20 mouse cellular contexts compared by ENCODE assay signal in the genomic region with DNA sequence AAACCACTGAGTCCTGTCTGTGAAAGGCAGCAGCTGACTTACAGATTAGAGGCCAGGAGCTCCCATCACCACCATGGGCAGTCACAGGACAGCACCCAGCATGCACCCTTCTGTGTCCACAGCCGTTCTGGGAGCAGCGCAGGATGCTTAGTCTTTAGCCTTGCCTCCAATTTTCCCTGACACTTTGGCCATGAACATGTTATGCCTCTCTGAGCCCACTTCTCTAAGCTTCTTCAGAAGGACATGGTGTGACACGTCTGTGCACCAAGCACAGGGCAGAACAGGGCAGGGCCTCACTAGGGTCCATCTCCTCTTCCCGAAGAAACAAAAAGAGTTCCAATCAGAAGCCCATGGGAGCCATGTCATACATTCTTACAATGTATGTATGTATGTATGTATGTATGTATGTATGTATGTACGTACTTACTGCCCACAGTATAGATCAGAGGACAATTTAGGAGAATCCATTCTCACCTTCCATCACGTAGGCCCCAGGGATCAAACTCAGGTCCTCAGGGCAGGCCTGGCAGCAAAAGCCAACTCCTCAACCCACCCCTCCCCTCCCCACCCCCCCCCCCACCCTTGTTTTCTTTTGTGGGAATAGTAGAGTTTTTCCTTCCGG. TPM values are rescaled to one million over a fixed set of nuclear protein-coding genes. Genes with fewer than 3 reads are reported as not detected.
DNase-seq lines count a peak whose midpoint lies in the region; ATAC-seq and TF ChIP-seq lines count a peak whose summit lies in the region.
"Had no signal": no experiment of that assay in that cellular context is flagged by ENCODE, and none has a peak within 500 bp of the region (broad histone marks: within the 10 kb centered on the region; RNA-seq: fewer than 3 reads in every experiment).

No protein-coding gene starts in this region.

- peaks cover 6% of the 10 kb centered on the region for H3K36me3 ChIP-seq in heart, embryonic 11.5 days (ENCODE audit: control insufficient read depth, insufficient read depth, low read length)
- peaks cover 18% of the 10 kb centered on the region; the same call in 1 of the 2 replicates for H3K36me3 ChIP-seq in liver, postnatal 0 days (replicated peaks; ENCODE audit: insufficient read depth, low read length)
- no peaks in the 10 kb centered on the region for H3K36me3 ChIP-seq in intestine, embryonic 16.5 days (ENCODE audit: control insufficient read depth, insufficient read depth, low read length)
- no peaks in the 10 kb centered on the region for H3K36me3 ChIP-seq in stomach, embryonic 16.5 days (ENCODE audit: control insufficient read depth, insufficient read depth, low read length)
- H3K36me3 ChIP-seq: neural tube, embryonic 12.5 days had no signal

- H3K27ac ChIP-seq in heart, embryonic 11.5 days (ENCODE audit: low read depth, low read length) = peak overlapping the region; percentile 73
- H3K27ac ChIP-seq in liver, postnatal 0 days (ENCODE audit: low read depth) = peak overlapping the region; percentile 48
- peak overlapping the region; percentile 3; the same call in 1 of the 2 replicates for H3K27ac ChIP-seq in intestine, embryonic 16.5 days (ENCODE audit: low read length)
- peak overlapping the region; percentile 44 for H3K27ac ChIP-seq in stomach, embryonic 16.5 days (ENCODE audit: low read length)
- H3K27ac ChIP-seq: embryonic facial prominence, embryonic 13.5 days; neural tube, embryonic 12.5 days had no signal

- H3K4me1 ChIP-seq in heart, embryonic 11.5 days (ENCODE audit: control insufficient read depth, insufficient read depth, low read length) = peaks cover 28% of the 10 kb centered on the region
- peaks cover 3% of the 10 kb centered on the region for H3K4me1 ChIP-seq in liver, postnatal 0 days (ENCODE audit: insufficient read depth)
- H3K4me1 ChIP-seq in intestine, embryonic 16.5 days (ENCODE audit: control insufficient read depth, insufficient read depth, low read length) = peaks cover 5% of the 10 kb centered on the region; the same call in 1 of the 2 replicates
- H3K4me1 ChIP-seq in stomach, embryonic 16.5 days (ENCODE audit: control insufficient read depth, insufficient read depth, low read length) = no peaks in the 10 kb centered on the region
- H3K4me1 ChIP-seq: embryonic facial prominence, embryonic 13.5 days; neural tube, embryonic 12.5 days had no signal

- DNase-seq in heart, postnatal 14 days = no peak
- no peak for DNase-seq in liver, postnatal 0 days
- DNase-seq in liver = no peak
- no peak for DNase-seq in kidney, postnatal 25 days
- DNase-seq: adrenal gland, adult 2 months; cerebellum, adult 9-11 months; kidney, adult 9 months; kidney, postnatal 36 days; lung, adult 2 months; right cerebral cortex, postnatal 4 days; thymus, postnatal 36 days had no signal

- H3K9ac ChIP-seq in heart, embryonic 11.5 days (ENCODE audit: low read depth, low read length) = no peak overlapping the region
- no peak overlapping the region for H3K9ac ChIP-seq in liver, postnatal 0 days (replicated peaks)
- no peak overlapping the region for H3K9ac ChIP-seq in intestine, embryonic 16.5 days (ENCODE audit: low read depth, low read length)
- H3K9ac ChIP-seq in stomach, embryonic 16.5 days (ENCODE audit: low read length) = no peak overlapping the region
- H3K9ac ChIP-seq: embryonic facial prominence, embryonic 13.5 days; neural tube, embryonic 12.5 days had no signal

- no peak; the same call in 1 of the 2 replicates for ATAC-seq in heart, embryonic 11.5 days (replicated peaks; ENCODE audit: insufficient number of reproducible peaks, low FRiP score, low TSS enrichment)
- ATAC-seq in liver, postnatal 0 days = peak; percentile 26; the same call in 1 of the 2 replicates
- ATAC-seq in intestine, embryonic 16.5 days = peak; percentile 69
- ATAC-seq in stomach, embryonic 16.5 days (ENCODE audit: insufficient read depth, low FRiP score) = no peak; the same call in 1 of the 2 replicates

- no peaks in the 10 kb centered on the region for H3K27me3 ChIP-seq in heart, embryonic 11.5 days (ENCODE audit: control insufficient read depth, insufficient read depth, low read length)
- no peaks in the 10 kb centered on the region for H3K27me3 ChIP-seq in liver, postnatal 0 days (ENCODE audit: insufficient read depth, low read length)
- no peaks in the 10 kb centered on the region for H3K27me3 ChIP-seq in intestine, embryonic 16.5 days (replicated peaks; ENCODE audit: control insufficient read depth, insufficient read depth, low read length)
- H3K27me3 ChIP-seq in stomach, embryonic 16.5 days (ENCODE audit: control insufficient read depth, insufficient read depth, low read length) = no peaks in the 10 kb centered on the region
- H3K27me3 ChIP-seq: embryonic facial prominence, embryonic 13.5 days; neural tube, embryonic 12.5 days had no signal

- no peak overlapping the region for H3K4me3 ChIP-seq in heart, embryonic 11.5 days (ENCODE audit: low read depth, low read length)
- H3K4me3 ChIP-seq in liver, postnatal 0 days (ENCODE audit: low read depth, low read length) = no peak overlapping the region
- no peak overlapping the region for H3K4me3 ChIP-seq in intestine, embryonic 16.5 days (ENCODE audit: low read length)
- H3K4me3 ChIP-seq in stomach, embryonic 16.5 days (replicated peaks; ENCODE audit: low read length) = no peak overlapping the region
- H3K4me3 ChIP-seq: embryonic facial prominence, embryonic 13.5 days; neural tube, embryonic 12.5 days had no signal

- no peak for TF ChIP-seq EP300 in liver, postnatal 0 days (IDR thresholded peaks at IDR 0.05; ENCODE audit: low read depth)

- no peaks in the 10 kb centered on the region for H3K9me3 ChIP-seq in heart, embryonic 11.5 days (replicated peaks; ENCODE audit: control insufficient read depth, low read length)
- no peaks in the 10 kb centered on the region for H3K9me3 ChIP-seq in liver, postnatal 0 days (ENCODE audit: low read length)
- no peaks in the 10 kb centered on the region for H3K9me3 ChIP-seq in intestine, embryonic 16.5 days (ENCODE audit: control insufficient read depth, low read length)
- no peaks in the 10 kb centered on the region for H3K9me3 ChIP-seq in stomach, embryonic 16.5 days (replicated peaks; ENCODE audit: control insufficient read depth, low read length)
- H3K9me3 ChIP-seq: neural tube, embryonic 12.5 days had no signal

- no peak for TF ChIP-seq CTCF in liver, postnatal 0 days (IDR thresholded peaks at IDR 0.05; ENCODE audit: low read depth)

- intact Hi-C loops in heart, postnatal 14 days (cut with DNase I) = no loop called here

- no peak overlapping the region for H3K4me2 ChIP-seq in heart, embryonic 11.5 days
- H3K4me2 ChIP-seq in liver, postnatal 0 days (ENCODE audit: low read depth, low read length) = no peak overlapping the region
- H3K4me2 ChIP-seq in intestine, embryonic 16.5 days (ENCODE audit: low read depth, low read length) = no peak overlapping the region
- H3K4me2 ChIP-seq in stomach, embryonic 16.5 days (ENCODE audit: low read depth, low read length) = no peak overlapping the region
- H3K4me2 ChIP-seq: embryonic facial prominence, embryonic 13.5 days; liver, embryonic 11.5 days; neural tube, embryonic 12.5 days had no signal

- 74% methylated on average over 7 of the region's 7 CpGs for WGBS in heart, embryonic 11.5 days (ENCODE audit: insufficient replicate concordance)
- WGBS in liver, postnatal 0 days (ENCODE audit: insufficient replicate concordance) = 88% methylated on average over 7 of the region's 7 CpGs
- 83% methylated on average over 7 of the region's 7 CpGs for WGBS in intestine, embryonic 16.5 days
- WGBS in stomach, embryonic 16.5 days = 77% methylated on average over 7 of the region's 7 CpGs

RNA-seq across cellular contexts. Expression of a gene that starts 24.9 kb away (rescaled TPM):
- polyA plus RNA-seq in heart, embryonic 11.5 days (2014; fragmentation: Nextera tagmentation; extraction: Ambion mirVana) = 318 and 322 TPM in 2 replicates
- 100 to 1,000 TPM; 143 to 187 TPM for total RNA-seq in heart, postnatal 14 days (2021)
- polyA plus RNA-seq in liver, postnatal 0 days (2015; fragmentation: Nextera tagmentation; extraction: Ambion mirVana) = 80.4 and 82.1 TPM in 2 replicates
- polyA plus RNA-seq in intestine, embryonic 16.5 days (2015; fragmentation: Nextera tagmentation; extraction: Ambion mirVana) = 217 and 222 TPM in 2 replicates
- 243 and 264 TPM in 2 replicates for polyA plus RNA-seq in stomach, embryonic 16.5 days (2015; fragmentation: Nextera tagmentation; extraction: Ambion mirVana)

RNA-seq across cellular contexts. Expression of a gene that starts 59.6 kb away (rescaled TPM):
- polyA plus RNA-seq in heart, embryonic 11.5 days (2014; fragmentation: Nextera tagmentation; extraction: Ambion mirVana) = not detected in 2 replicates
- total RNA-seq in heart, postnatal 14 days (2021) = under 1 TPM; 0.12 to 0.29 TPM
- 49.8 and 59.6 TPM in 2 replicates for polyA plus RNA-seq in liver, postnatal 0 days (2015; fragmentation: Nextera tagmentation; extraction: Ambion mirVana)
- polyA plus RNA-seq in intestine, embryonic 16.5 days (2015; fragmentation: Nextera tagmentation; extraction: Ambion mirVana) = 6.9 and 7.8 TPM in 2 replicates
- 2.7 and 3.2 TPM in 2 replicates for polyA plus RNA-seq in stomach, embryonic 16.5 days (2015; fragmentation: Nextera tagmentation; extraction: Ambion mirVana)
- total RNA-seq: hematopoietic stem cell, adult 5-6 weeks; megakaryocyte-erythroid progenitor cell, adult 5-6 weeks had no signal
- polyA plus RNA-seq: adrenal gland, adult 2 months; cortical plate, adult 2 months; embryonic facial prominence, embryonic 13.5 days; neural tube, embryonic 12.5 days had no signal

Comparison
In these comparisons a context has a peak if more than half of its experiments do, and no peak if none do; other contexts are left out.
1. ATAC-seq: peak in liver, postnatal 0 days (single experiment) and intestine, embryonic 16.5 days (single experiment); none in heart, embryonic 11.5 days (single experiment) and stomach, embryonic 16.5 days (single experiment).
2. H3K27ac ChIP-seq: peak in every context shown above with its lines; median percentile 73 in heart, embryonic 11.5 days; 48 in liver, postnatal 0 days; 44 in stomach, embryonic 16.5 days; 3 in intestine, embryonic 16.5 days.